Mouse (Mus musculus) kidney, embryonic 14.5 days (tissue): Measurements from ENCODE around the gene Gm10251. TPM values are rescaled to one million over a fixed set of nuclear protein-coding genes. Genes with fewer than 3 reads are reported as not detected.
"Not testable (repeated sequence)": the region's sequence is repeated elsewhere in the genome, so short reads cannot be mapped to it uniquely, and the experiment has no call there.

Experiments
- ATAC-seq: fragments of 200-750 bp; cut with Nextera tagmentation; 2 replicates; pipeline ENCODE4 v1.8.0; 2017; ENCODE audit warnings: moderate number of reproducible peaks, mild to moderate bottlenecking, moderate TSS enrichment, moderate library complexity; ENCODE audit not compliant: low FRiP score, low TSS enrichment
- H3K27ac ChIP-seq: fragments of 300-500 bp; sonication (generic); 2 replicates; pipeline ENCODE4 v1.5.1; 2014; ENCODE audit warnings: low read depth, mild to moderate bottlenecking, low read length, moderate library complexity, mixed read lengths
- H3K27me3 ChIP-seq: fragments of 300-500 bp; sonication (generic); 2 replicates; pipeline ENCODE4 v1.6.1; 2014; ENCODE audit warnings: mild to moderate bottlenecking, low read length; ENCODE audit not compliant: control insufficient read depth, insufficient read depth
- H3K36me3 ChIP-seq: fragments of 300-500 bp; sonication (generic); 2 replicates; pipeline ENCODE4 v1.6.1; 2014; ENCODE audit warnings: low read length, mixed read lengths; ENCODE audit not compliant: control insufficient read depth, insufficient read depth
- H3K4me1 ChIP-seq: fragments of 300-500 bp; sonication (generic); 2 replicates; pipeline ENCODE4 v1.6.1; 2014; ENCODE audit warnings: low read length, mixed read lengths; ENCODE audit not compliant: control insufficient read depth, insufficient read depth
- H3K4me2 ChIP-seq: fragments of 300-500 bp; sonication (generic); replicated peaks from 2 replicates; pipeline ENCODE4 v1.6.1; 2014; ENCODE audit warnings: low read depth, mild to moderate bottlenecking, low read length
- H3K4me3 ChIP-seq: fragments of 300-500 bp; sonication (generic); 2 replicates; pipeline ENCODE4 v1.5.1; 2014; ENCODE audit warnings: mild to moderate bottlenecking, low read length
- H3K9ac ChIP-seq: fragments of 300-500 bp; sonication (generic); 2 replicates; pipeline ENCODE4 v1.6.1; 2014; ENCODE audit warnings: low read depth, mild to moderate bottlenecking, low read length, moderate library complexity
- H3K9me3 ChIP-seq: fragments of 300-500 bp; sonication (generic); 2 replicates; pipeline ENCODE4 v1.6.1; 2016; ENCODE audit warnings: low read length; ENCODE audit not compliant: control insufficient read depth
- WGBS: fragments of 180-500 bp; shearing (Covaris S2); extraction: QIAGEN DNeasy Blood & Tissue Kit; methylation state at CpG from one replicate; pipeline ENCODE4 v1.1.7; 2014; 5-methylcytosine and 5-hydroxymethylcytosine counted together
- polyA plus RNA-seq: library from polyadenylated mRNA; unstranded; fragments of >200 nt; fragmentation: Nextera tagmentation; extraction: Ambion mirVana; gene quantifications from 2 replicates; pipeline ENCODE4 v1.2.1, GENCODE M21; 2014

The Gm10251 gene
- not detected in 2 replicates for polyA plus RNA-seq

DNA sequence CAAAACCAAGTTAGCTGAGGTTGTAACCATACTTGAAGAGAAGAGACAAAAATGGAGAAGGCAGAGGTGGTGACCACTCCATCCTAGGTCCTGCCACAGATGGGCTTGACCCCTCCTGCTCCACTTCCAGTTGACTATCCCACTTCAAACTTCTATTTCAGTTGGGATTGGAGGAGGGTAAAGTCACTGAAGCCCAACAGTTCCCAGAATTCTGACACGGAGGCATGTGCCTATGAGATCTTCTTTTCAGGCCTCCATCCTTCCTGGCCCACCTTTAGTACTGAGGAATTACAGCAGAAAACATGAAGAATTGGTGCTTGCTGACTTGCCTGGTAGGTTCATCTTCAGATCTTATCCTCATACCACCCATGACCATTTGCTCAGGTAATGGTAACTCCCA lies at the start of gene Gm10251:
TSS of gene Gm10251 (minus strand) at position 101 of the 400 bp plus-strand sequence.
- H3K27ac ChIP-seq, H3K36me3 ChIP-seq, H3K4me1 ChIP-seq, H3K9ac ChIP-seq, H3K4me2 ChIP-seq, H3K4me3 ChIP-seq, ATAC-seq, H3K27me3 ChIP-seq, H3K9me3 ChIP-seq: not testable (repeated sequence)
- WGBS, result no CpG with 5 or more reads among the region's 1 CpGs

DNA sequence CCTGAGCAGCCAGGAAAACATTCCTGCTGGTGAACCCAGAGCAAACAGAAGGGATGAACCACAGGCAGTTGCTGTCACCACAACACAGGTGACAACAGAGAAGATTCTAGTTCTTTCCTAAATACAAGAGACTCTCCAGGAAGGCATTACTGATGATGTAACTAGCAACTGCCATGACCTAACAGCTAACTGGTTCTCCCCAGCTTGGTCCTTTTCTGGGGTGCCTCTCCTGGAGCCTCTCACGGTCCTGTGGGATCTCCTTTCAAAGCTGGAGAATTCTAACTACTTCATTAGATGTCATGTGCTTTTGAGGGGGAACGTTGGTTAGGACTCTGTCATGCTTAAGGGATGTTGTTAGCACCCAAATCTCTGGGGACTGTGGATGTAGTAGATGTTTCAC lies 36.2 kb upstream of the Gm10251 start, which contains the start of gene Gm8050:
TSS of gene Gm8050 (minus strand) at position 101 of the 400 bp plus-strand sequence.
- H3K4me1 ChIP-seq, H3K9me3 ChIP-seq, H3K4me2 ChIP-seq, H3K9ac ChIP-seq, H3K27me3 ChIP-seq, H3K27ac ChIP-seq, H3K36me3 ChIP-seq, H3K4me3 ChIP-seq, ATAC-seq: not testable (repeated sequence)
- WGBS, result no CpG with 5 or more reads among the region's 2 CpGs

DNA sequence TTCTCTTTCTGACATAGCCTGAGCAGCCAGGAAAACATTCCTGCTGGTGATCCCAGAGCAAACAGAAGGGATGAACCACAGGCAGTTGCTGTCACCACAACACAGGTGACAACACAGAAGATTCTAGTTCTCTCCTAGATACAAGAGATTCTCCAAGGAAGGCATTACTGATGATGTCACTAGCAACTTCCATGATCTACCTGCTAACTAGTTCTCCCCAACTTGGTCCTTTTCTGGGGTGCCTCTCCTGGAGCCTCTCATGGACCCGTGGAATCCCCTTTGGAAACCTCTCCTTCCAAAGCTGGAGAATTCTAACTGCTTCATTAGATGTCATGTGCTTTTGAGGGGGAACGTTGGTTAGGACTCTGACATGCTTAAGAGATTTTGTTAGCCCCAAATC lies 61.7 kb downstream of the Gm10251 start, which contains the start of gene Gm3460:
TSS of gene Gm3460 (minus strand) at position 101 of the 400 bp plus-strand sequence.
- not testable (repeated sequence) for H3K27me3 ChIP-seq, ATAC-seq, H3K4me3 ChIP-seq, H3K9me3 ChIP-seq, H3K9ac ChIP-seq, H3K4me1 ChIP-seq, H3K4me2 ChIP-seq, H3K36me3 ChIP-seq, H3K27ac ChIP-seq
- WGBS, result 80% methylated on average over 1 of the region's 2 CpGs

DNA sequence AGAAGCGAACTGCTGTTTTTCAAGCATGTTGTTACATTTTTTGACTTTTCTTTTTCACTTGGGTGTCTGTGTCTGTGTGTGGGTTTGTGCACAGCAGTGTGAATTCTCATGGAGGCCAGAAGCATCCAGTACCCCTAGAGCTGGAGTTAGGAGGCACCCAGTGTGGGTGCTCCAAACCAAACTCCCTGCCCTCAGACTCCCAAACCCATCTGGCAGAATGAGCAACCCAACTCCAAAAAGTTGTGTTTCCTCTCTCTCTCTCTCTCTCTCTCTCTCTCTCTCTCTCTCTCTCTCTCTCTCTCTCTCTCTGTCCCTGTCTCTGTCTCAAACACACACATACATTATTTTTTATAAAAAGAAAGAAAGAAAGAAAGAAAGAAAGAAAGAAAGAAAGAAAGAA lies 77.5 kb downstream of the Gm10251 start:
- not testable (repeated sequence) for H3K4me1 ChIP-seq, H3K36me3 ChIP-seq, H3K4me3 ChIP-seq, H3K9ac ChIP-seq, H3K4me2 ChIP-seq, ATAC-seq, H3K9me3 ChIP-seq, H3K27ac ChIP-seq, H3K27me3 ChIP-seq
- WGBS, result no CpG with 5 or more reads among the region's 1 CpGs

DNA sequence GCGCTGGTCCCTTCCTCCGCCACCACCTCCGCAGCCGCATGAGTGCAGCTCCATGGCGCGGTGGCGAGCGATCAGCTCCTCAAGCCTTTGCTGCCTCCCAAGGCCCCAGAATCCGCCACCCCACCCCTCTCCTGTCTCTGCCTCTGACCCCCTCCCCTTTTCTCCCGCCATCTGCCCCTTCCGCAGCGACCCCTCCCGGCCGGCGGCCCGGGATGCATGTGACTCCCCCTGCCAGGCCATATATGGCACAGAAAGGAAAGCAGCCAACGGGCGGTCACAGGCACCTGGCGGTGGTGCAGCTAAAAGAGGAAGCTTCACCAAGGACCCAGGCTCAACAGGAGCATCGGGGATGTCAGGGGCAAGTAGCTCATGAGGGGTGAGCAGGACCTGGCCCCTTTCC lies 79.0 kb downstream of the Gm10251 start:
- Histone ChIP-seq H3K4me2 (peak overlapping the region; percentile 41), H3K4me3 (peak overlapping the region; percentile 27; the same call in 1 of the 2 replicates)
- not testable (repeated sequence) for ATAC-seq, H3K9me3 ChIP-seq, H3K9ac ChIP-seq, H3K27me3 ChIP-seq, H3K36me3 ChIP-seq, H3K27ac ChIP-seq, H3K4me1 ChIP-seq
- 2% methylated on average over 17 of the region's 20 CpGs for WGBS

DNA sequence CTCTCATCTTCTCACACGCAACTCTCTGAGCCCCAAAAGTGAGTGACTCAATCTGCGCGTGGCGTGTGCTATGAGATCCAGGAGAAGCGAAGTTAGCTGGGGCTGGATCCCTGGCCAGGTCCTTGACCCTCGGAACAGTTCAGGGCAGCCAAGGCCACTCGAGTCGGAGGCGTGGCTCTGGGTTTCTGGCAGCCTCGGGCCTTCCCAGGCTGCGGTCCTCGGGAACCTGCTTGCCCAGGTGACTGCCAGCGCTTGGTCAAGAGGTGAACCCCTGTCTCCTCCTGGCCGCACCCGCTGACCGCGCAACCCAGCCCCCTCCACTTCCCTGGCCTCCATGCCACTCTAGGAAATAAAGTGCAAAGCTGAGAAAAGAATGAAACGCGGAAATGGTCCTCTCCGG lies 79.4 kb downstream of the Gm10251 start:
- Histone ChIP-seq H3K4me2 (peak overlapping the region; percentile 41), H3K4me3 (peak overlapping the region; percentile 27)
- ATAC-seq, H3K36me3 ChIP-seq, H3K9me3 ChIP-seq, H3K9ac ChIP-seq, H3K27me3 ChIP-seq, H3K27ac ChIP-seq, H3K4me1 ChIP-seq: not testable (repeated sequence)
- WGBS, result 2% methylated on average over 17 of the region's 20 CpGs

DNA sequence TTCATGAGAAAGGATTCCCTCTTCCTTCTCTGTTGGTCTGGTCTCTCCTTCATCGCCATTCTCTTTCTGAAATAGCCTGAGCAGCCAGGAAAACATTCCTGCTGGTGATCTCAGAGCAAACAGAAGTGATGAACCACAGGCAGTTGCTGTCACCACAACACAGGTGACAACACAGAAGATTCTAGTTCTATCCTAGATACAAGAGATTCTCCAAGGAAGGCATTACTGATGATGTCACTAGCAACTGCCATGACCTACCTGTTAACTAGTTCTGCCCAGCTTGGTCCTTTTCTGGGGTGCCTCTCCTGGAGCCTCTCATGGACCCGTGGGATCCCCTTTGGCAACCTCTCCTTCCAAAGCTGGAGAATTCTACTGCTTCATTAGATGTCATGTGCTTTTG lies 93.5 kb downstream of the Gm10251 start, which contains the start of gene Gm3629:
TSS of gene Gm3629 (minus strand) at position 101 of the 400 bp plus-strand sequence.
- H3K4me1 ChIP-seq, H3K27ac ChIP-seq, H3K4me2 ChIP-seq, H3K36me3 ChIP-seq, H3K9ac ChIP-seq, H3K4me3 ChIP-seq, H3K9me3 ChIP-seq, ATAC-seq, H3K27me3 ChIP-seq: not testable (repeated sequence)
- 33% methylated on average over 1 of the region's 2 CpGs for WGBS

Other genes with a start within 250 kb of the Gm10251 start
- gene Gm3594, start 239.6 kb downstream of the Gm10251 start, polyA plus RNA-seq, result not detected in 2 replicates
- gene Gm8356, start 146.9 kb downstream of the Gm10251 start, polyA plus RNA-seq, result not detected in 2 replicates
- not detected in 2 replicates for gene Gm3629, start 93.6 kb downstream of the Gm10251 start, polyA plus RNA-seq
- gene Gm3460, start 61.8 kb downstream of the Gm10251 start, polyA plus RNA-seq, result not detected in 2 replicates
- gene Gm8050, start 36.1 kb upstream of the Gm10251 start, polyA plus RNA-seq, result not detected in 2 replicates
- 4.3 and 5.6 TPM in 2 replicates for gene Gm3636, start 58.2 kb upstream of the Gm10251 start, polyA plus RNA-seq
- not detected in 2 replicates for gene Gm8362, start 90.2 kb upstream of the Gm10251 start, polyA plus RNA-seq
- not detected in 2 replicates for gene Gm3642, start 156.1 kb upstream of the Gm10251 start, polyA plus RNA-seq
- gene Gm3667, start 205.8 kb upstream of the Gm10251 start, polyA plus RNA-seq, result 0.43 and 0.84 TPM in 2 replicates